Mouse (Mus musculus): ENCODE results near the gene Prl7b1. TPM values are rescaled to one million over a fixed set of nuclear protein-coding genes. Genes with fewer than 3 reads are reported as not detected.

Prl7b1 gene
- not detected in 2 replicates for polyA plus RNA-seq (2014; fragmentation: Nextera tagmentation; extraction: Ambion mirVana)

GRCm38 (mm10) chr13:27610482-27610881 is at the start of gene Prl7b1:
Prl7b1 (minus strand) TSS chr13:27610582.
- Histone ChIP-seq H3K9me3 (ENCODE audit: control insufficient read depth, low read length) (no peaks in the 10 kb centered on the region), H3K9ac (replicated peaks; ENCODE audit: low read length) (no peak within 1 kb of the TSS), H3K27me3 (ENCODE audit: control insufficient read depth, insufficient read depth, low read length) (no peaks in the 10 kb centered on the region), H3K4me2 (ENCODE audit: low read length) (no peak within 1 kb of the TSS), H3K4me1 (ENCODE audit: control insufficient read depth, insufficient read depth, low read length) (no peaks in the 10 kb centered on the region), H3K36me3 (ENCODE audit: control insufficient read depth, insufficient read depth, low read length) (no peaks in the 10 kb centered on the region), H3K27ac (replicated peaks; ENCODE audit: low read depth, low read length) (no peak within 1 kb of the TSS), H3K4me3 (replicated peaks; ENCODE audit: low read depth, low read length) (no peak within 1 kb of the TSS)
- DNase-seq, result no peak
- 80% methylated on average over 4 of the region's 4 CpGs for WGBS
- no peak for ATAC-seq (ENCODE audit: low FRiP score, low TSS enrichment)

- H3K36me3 ChIP-seq (ENCODE audit: control insufficient read depth, insufficient read depth, low read length), result no peaks in the 10 kb centered on the region
- H3K4me2 ChIP-seq (ENCODE audit: low read length), result no peak within 1 kb of the TSS
- 96% methylated on average over 3 of the region's 3 CpGs for WGBS
- no peak within 1 kb of the TSS for H3K27ac ChIP-seq (replicated peaks; ENCODE audit: low read depth, low read length)
- no peak within 1 kb of the TSS for H3K9ac ChIP-seq (replicated peaks; ENCODE audit: low read length)
- no peak for DNase-seq
- no peaks in the 10 kb centered on the region for H3K4me1 ChIP-seq (ENCODE audit: control insufficient read depth, insufficient read depth, low read length)
- no peaks in the 10 kb centered on the region for H3K27me3 ChIP-seq (ENCODE audit: control insufficient read depth, insufficient read depth, low read length)
- no peak within 1 kb of the TSS for H3K4me3 ChIP-seq (replicated peaks; ENCODE audit: low read depth, low read length)
- no peak for ATAC-seq (ENCODE audit: low FRiP score, low TSS enrichment)
- no peaks in the 10 kb centered on the region for H3K9me3 ChIP-seq (ENCODE audit: control insufficient read depth, low read length)
These were observed 32.0 kb upstream of the Prl7b1 start, which contains the start of gene Prl7a1 for GRCm38 (mm10) chr13:27642393-27642792. Prl7a1 (minus strand) TSS chr13:27642493.

- 78% methylated on average over 2 of the region's 2 CpGs for WGBS
- H3K9me3 ChIP-seq (ENCODE audit: control insufficient read depth, low read length), result no peaks in the 10 kb centered on the region
- no peak within 1 kb of the TSS for H3K9ac ChIP-seq (replicated peaks; ENCODE audit: low read length)
- no peaks in the 10 kb centered on the region for H3K4me1 ChIP-seq (ENCODE audit: control insufficient read depth, insufficient read depth, low read length)
- H3K27ac ChIP-seq (replicated peaks; ENCODE audit: low read depth, low read length), result no peak within 1 kb of the TSS
- no peak for ATAC-seq (ENCODE audit: low FRiP score, low TSS enrichment)
- no peaks in the 10 kb centered on the region for H3K27me3 ChIP-seq (ENCODE audit: control insufficient read depth, insufficient read depth, low read length)
- H3K36me3 ChIP-seq (ENCODE audit: control insufficient read depth, insufficient read depth, low read length), result no peaks in the 10 kb centered on the region
- no peak within 1 kb of the TSS for H3K4me3 ChIP-seq (replicated peaks; ENCODE audit: low read depth, low read length)
- no peak within 1 kb of the TSS for H3K4me2 ChIP-seq (ENCODE audit: low read length)
- DNase-seq, result no peak
These were observed 28.3 kb downstream of the Prl7b1 start, which contains the start of gene Prl8a1 for GRCm38 (mm10) chr13:27582071-27582470. Prl8a1 (minus strand) TSS chr13:27582171.

- H3K27ac ChIP-seq (replicated peaks; ENCODE audit: low read depth, low read length), result no peak within 1 kb of the TSS
- H3K36me3 ChIP-seq (ENCODE audit: control insufficient read depth, insufficient read depth, low read length), result no peaks in the 10 kb centered on the region
- H3K9me3 ChIP-seq (ENCODE audit: control insufficient read depth, low read length), result no peaks in the 10 kb centered on the region
- no peak within 1 kb of the TSS for H3K4me3 ChIP-seq (replicated peaks; ENCODE audit: low read depth, low read length)
- 88% methylated on average over 2 of the region's 2 CpGs for WGBS
- ATAC-seq (ENCODE audit: low FRiP score, low TSS enrichment) (no peak), DNase-seq (no peak)
- H3K27me3 ChIP-seq (ENCODE audit: control insufficient read depth, insufficient read depth, low read length), result no peaks in the 10 kb centered on the region
- H3K4me2 ChIP-seq (ENCODE audit: low read length), result no peak within 1 kb of the TSS
- no peaks in the 10 kb centered on the region for H3K4me1 ChIP-seq (ENCODE audit: control insufficient read depth, insufficient read depth, low read length)
- no peak within 1 kb of the TSS for H3K9ac ChIP-seq (replicated peaks; ENCODE audit: low read length)
These were observed 45.9 kb downstream of the Prl7b1 start, which contains the start of gene Prl8a9 for GRCm38 (mm10) chr13:27564506-27564905. Prl8a9 (minus strand) TSS chr13:27564606.

- no peaks in the 10 kb centered on the region for H3K36me3 ChIP-seq (ENCODE audit: control insufficient read depth, insufficient read depth, low read length)
- DNase-seq, result no peak
- H3K27me3 ChIP-seq (ENCODE audit: control insufficient read depth, insufficient read depth, low read length), result no peaks in the 10 kb centered on the region
- no peak for ATAC-seq (ENCODE audit: low FRiP score, low TSS enrichment)
- H3K9ac ChIP-seq (replicated peaks; ENCODE audit: low read length), result no peak overlapping the region
- no peaks in the 10 kb centered on the region for H3K9me3 ChIP-seq (ENCODE audit: control insufficient read depth, low read length)
- H3K4me1 ChIP-seq (ENCODE audit: control insufficient read depth, insufficient read depth, low read length), result no peaks in the 10 kb centered on the region
- no peak overlapping the region for H3K4me3 ChIP-seq (replicated peaks; ENCODE audit: low read depth, low read length)
- no peak overlapping the region for H3K27ac ChIP-seq (replicated peaks; ENCODE audit: low read depth, low read length)
- H3K4me2 ChIP-seq (ENCODE audit: low read length), result no peak overlapping the region
These were observed 57.0 kb downstream of the Prl7b1 start for GRCm38 (mm10) chr13:27553336-27553735.

Other genes starting within 250 kb of the Prl7b1 start
- not detected in 2 replicates for gene Prl2b1, start 219.7 kb downstream of the Prl7b1 start, polyA plus RNA-seq (2014; fragmentation: Nextera tagmentation; extraction: Ambion mirVana)
- not detected in 2 replicates for gene Prl8a6, start 171.9 kb downstream of the Prl7b1 start, polyA plus RNA-seq (2014; fragmentation: Nextera tagmentation; extraction: Ambion mirVana)
- not detected in 2 replicates for gene Prl8a8, start 97.4 kb downstream of the Prl7b1 start, polyA plus RNA-seq (2014; fragmentation: Nextera tagmentation; extraction: Ambion mirVana)
- not detected in 2 replicates for gene Prl8a9, start 46.0 kb downstream of the Prl7b1 start, polyA plus RNA-seq (2014; fragmentation: Nextera tagmentation; extraction: Ambion mirVana)
- gene Prl8a1, start 28.4 kb downstream of the Prl7b1 start, polyA plus RNA-seq (2014; fragmentation: Nextera tagmentation; extraction: Ambion mirVana), result not detected in 2 replicates
- not detected in 2 replicates for gene Prl7a1, start 31.9 kb upstream of the Prl7b1 start, polyA plus RNA-seq (2014; fragmentation: Nextera tagmentation; extraction: Ambion mirVana)
- not detected in 2 replicates for gene Prl7a2, start 57.5 kb upstream of the Prl7b1 start, polyA plus RNA-seq (2014; fragmentation: Nextera tagmentation; extraction: Ambion mirVana)
- not detected in 2 replicates for gene Prl7d1, start 106.2 kb upstream of the Prl7b1 start, polyA plus RNA-seq (2014; fragmentation: Nextera tagmentation; extraction: Ambion mirVana)
- not detected in 2 replicates for gene Prl7c1, start 170.2 kb upstream of the Prl7b1 start, polyA plus RNA-seq (2014; fragmentation: Nextera tagmentation; extraction: Ambion mirVana)
- gene Prl2a1, start 191.1 kb upstream of the Prl7b1 start, polyA plus RNA-seq (2014; fragmentation: Nextera tagmentation; extraction: Ambion mirVana), result not detected in 2 replicates
- not detected in 2 replicates for gene Prl2c1, start 238.8 kb upstream of the Prl7b1 start, polyA plus RNA-seq (2014; fragmentation: Nextera tagmentation; extraction: Ambion mirVana)